Mouse (Mus musculus) liver, embryonic 11.5 days (tissue): Measurements from ENCODE around the gene Cxxc4. TPM values are rescaled to one million over a fixed set of nuclear protein-coding genes. Genes with fewer than 3 reads are reported as not detected.

ENCODE experiments used
- ATAC-seq: fragments of 200-750 bp; cut with Nextera tagmentation; replicated peaks from 2 replicates; pipeline ENCODE4 v1.8.0; 2017; ENCODE audit warnings: moderate number of reproducible peaks, mild to moderate bottlenecking, moderate TSS enrichment, moderate library complexity; ENCODE audit not compliant: low FRiP score
- DNase-seq: peaks from one replicate; pipeline ENCODE4 v3.0.0-alpha.2; 2017; ENCODE audit warnings: low spot score
- H3K27ac ChIP-seq: fragments of 300-500 bp; sonication (generic); 2 replicates; pipeline ENCODE4 v1.5.1; 2014; ENCODE audit warnings: mild to moderate bottlenecking, low read depth, low read length, control low read depth
- H3K27me3 ChIP-seq: fragments of 300-500 bp; sonication (generic); replicated peaks from 2 replicates; pipeline ENCODE4 v1.6.1; 2014; ENCODE audit warnings: low read length, mixed read lengths; ENCODE audit not compliant: control insufficient read depth, insufficient read depth
- H3K36me3 ChIP-seq: fragments of 300-500 bp; sonication (generic); 2 replicates; pipeline ENCODE4 v1.6.1; 2014; ENCODE audit warnings: mild to moderate bottlenecking, low read length, moderate library complexity, mixed read lengths; ENCODE audit not compliant: control insufficient read depth, insufficient read depth
- H3K4me1 ChIP-seq: fragments of 300-500 bp; sonication (generic); replicated peaks from 2 replicates; pipeline ENCODE4 v1.6.1; 2014; ENCODE audit warnings: low read length, mixed read lengths; ENCODE audit not compliant: control insufficient read depth, insufficient read depth
- H3K4me2 ChIP-seq: fragments of 300-500 bp; sonication (generic); 2 replicates; pipeline ENCODE4 v1.6.1; 2014; ENCODE audit warnings: mild to moderate bottlenecking, control low read depth, moderate library complexity
- H3K4me3 ChIP-seq: fragments of 300-500 bp; sonication (generic); 2 replicates; pipeline ENCODE4 v1.5.1; 2014; ENCODE audit warnings: low read depth, low read length, control low read depth
- H3K9ac ChIP-seq: fragments of 300-500 bp; sonication (generic); 2 replicates; pipeline ENCODE4 v1.6.1; 2014; ENCODE audit warnings: low read depth, low read length, control low read depth
- H3K9me3 ChIP-seq: fragments of 300-500 bp; sonication (generic); 2 replicates; pipeline ENCODE4 v1.6.1; 2016; ENCODE audit warnings: low read length, inconsistent platforms, mixed read lengths; ENCODE audit not compliant: control insufficient read depth
- WGBS: fragments of 180-500 bp; shearing (Covaris S2); extraction: QIAGEN DNeasy Blood & Tissue Kit; methylation state at CpG from one replicate; pipeline ENCODE4 v1.1.7; 2014; 5-methylcytosine and 5-hydroxymethylcytosine counted together
- polyA plus RNA-seq: library from polyadenylated mRNA; unstranded; fragments of >200 nt; fragmentation: Nextera tagmentation; extraction: Ambion mirVana; gene quantifications from 2 replicates; pipeline ENCODE4 v1.2.1, GENCODE M21; 2014

The Cxxc4 gene
- polyA plus RNA-seq, 1 experiment from 2014 or later: 3.8 TPM

DNA sequence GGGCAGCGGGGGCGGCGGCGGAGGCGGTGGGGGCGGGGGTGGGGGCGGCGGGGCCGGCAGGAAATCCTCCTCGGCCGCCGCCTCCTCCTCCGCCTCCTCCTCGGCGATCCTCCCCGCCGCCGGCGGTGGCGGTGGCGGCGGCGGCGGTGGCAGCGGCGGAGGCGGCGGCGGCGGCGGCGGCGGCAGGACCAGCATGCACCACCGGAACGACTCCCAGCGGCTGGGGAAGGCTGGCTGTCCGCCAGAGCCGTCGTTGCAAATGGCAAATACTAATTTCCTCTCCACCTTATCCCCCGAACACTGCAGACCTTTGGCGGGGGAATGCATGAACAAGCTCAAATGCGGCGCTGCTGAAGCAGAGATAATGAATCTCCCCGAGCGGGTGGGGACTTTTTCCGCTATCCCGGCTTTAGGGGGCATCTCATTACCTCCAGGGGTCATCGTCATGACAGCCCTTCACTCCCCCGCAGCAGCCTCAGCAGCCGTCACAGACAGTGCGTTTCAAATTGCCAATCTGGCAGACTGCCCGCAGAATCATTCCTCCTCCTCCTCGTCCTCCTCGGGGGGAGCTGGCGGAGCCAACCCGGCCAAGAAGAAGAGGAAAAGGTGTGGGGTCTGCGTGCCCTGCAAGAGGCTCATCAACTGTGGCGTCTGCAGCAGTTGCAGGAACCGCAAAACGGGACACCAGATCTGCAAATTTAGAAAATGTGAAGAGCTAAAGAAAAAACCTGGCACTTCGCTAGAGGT lies 3.9 kb downstream of the Cxxc4 start:
- Histone ChIP-seq H3K27me3 (peaks cover 32% of the 10 kb centered on the region), H3K4me2 (peak overlapping the region; percentile 87), H3K4me1 (no peaks in the 10 kb centered on the region), H3K9ac (peak overlapping the region; percentile 57), H3K36me3 (no peaks in the 10 kb centered on the region), H3K27ac (peak overlapping the region; percentile 85), H3K4me3 (peak overlapping the region; percentile 69), H3K9me3 (no peaks in the 10 kb centered on the region)
- ATAC-seq: peak; percentile 43
- peak; percentile 61 for DNase-seq
- WGBS: under 1% methylated on average over 37 of the region's 61 CpGs

- Histone ChIP-seq H3K9ac (no peak overlapping the region), H3K4me1 (no peaks in the 10 kb centered on the region), H3K4me3 (peak overlapping the region; percentile 69), H3K27ac (no peak overlapping the region), H3K9me3 (no peaks in the 10 kb centered on the region), H3K4me2 (peak overlapping the region; percentile 87), H3K36me3 (no peaks in the 10 kb centered on the region), H3K27me3 (peaks cover 32% of the 10 kb centered on the region)
- DNase-seq (no peak), ATAC-seq (no peak)
- WGBS: 15% methylated on average over 6 of the region's 6 CpGs
These were observed 4.4 kb downstream of the Cxxc4 start for GRCm38 (mm10) chr3:134240718-134241025.

- no peak overlapping the region for H3K4me2 ChIP-seq
- no peaks in the 10 kb centered on the region for H3K4me1 ChIP-seq
- WGBS: 35% methylated on average over 2 of the region's 2 CpGs
- no peak overlapping the region for H3K4me3 ChIP-seq
- no peak overlapping the region for H3K27ac ChIP-seq
- peaks cover 21% of the 10 kb centered on the region for H3K27me3 ChIP-seq
- H3K9me3 ChIP-seq: no peaks in the 10 kb centered on the region
- ATAC-seq (no peak), DNase-seq (no peak)
- H3K36me3 ChIP-seq: no peaks in the 10 kb centered on the region
- no peak overlapping the region for H3K9ac ChIP-seq
These were observed 7.0 kb downstream of the Cxxc4 start for GRCm38 (mm10) chr3:134243168-134243849.

DNA sequence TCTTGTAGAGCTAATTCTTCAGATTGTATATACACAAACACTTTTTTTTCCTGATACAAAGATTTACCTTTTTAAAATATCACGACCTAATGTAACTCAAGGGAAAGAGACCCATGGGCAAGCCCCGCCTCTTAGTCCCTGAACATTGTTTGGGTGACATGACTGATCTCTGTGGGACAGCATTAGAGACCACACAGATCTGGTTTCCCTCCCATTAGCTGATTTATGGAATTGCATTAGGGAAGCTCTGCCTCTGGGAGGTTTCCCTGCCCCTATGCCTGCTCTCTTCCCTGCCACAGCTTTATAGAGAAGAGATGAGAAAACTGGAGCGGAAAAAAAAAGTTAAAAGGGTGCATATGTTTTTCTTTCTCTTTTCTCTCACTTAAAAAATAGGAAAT lies 7.6 kb downstream of the Cxxc4 start:
- Histone ChIP-seq H3K9ac (no peak overlapping the region), H3K27me3 (peaks cover 17% of the 10 kb centered on the region), H3K4me2 (no peak overlapping the region), H3K4me3 (no peak overlapping the region), H3K4me1 (no peaks in the 10 kb centered on the region), H3K9me3 (no peaks in the 10 kb centered on the region), H3K27ac (no peak overlapping the region), H3K36me3 (no peaks in the 10 kb centered on the region)
- WGBS: 51% methylated on average over 3 of the region's 3 CpGs
- ATAC-seq: no peak
- DNase-seq: no peak

GRCm38 (mm10) chr3:134254221-134254620 lies 17.9 kb downstream of the Cxxc4 start:
- DNase-seq (no peak), ATAC-seq (no peak)
- 18% methylated on average over 2 of the region's 2 CpGs for WGBS
- no peaks in the 10 kb centered on the region for H3K9me3 ChIP-seq
- no peak overlapping the region for H3K9ac ChIP-seq
- H3K4me2 ChIP-seq: no peak overlapping the region
- no peaks in the 10 kb centered on the region for H3K4me1 ChIP-seq
- no peak overlapping the region for H3K4me3 ChIP-seq
- no peak overlapping the region for H3K27ac ChIP-seq
- H3K27me3 ChIP-seq: no peaks in the 10 kb centered on the region
- no peaks in the 10 kb centered on the region for H3K36me3 ChIP-seq

DNA sequence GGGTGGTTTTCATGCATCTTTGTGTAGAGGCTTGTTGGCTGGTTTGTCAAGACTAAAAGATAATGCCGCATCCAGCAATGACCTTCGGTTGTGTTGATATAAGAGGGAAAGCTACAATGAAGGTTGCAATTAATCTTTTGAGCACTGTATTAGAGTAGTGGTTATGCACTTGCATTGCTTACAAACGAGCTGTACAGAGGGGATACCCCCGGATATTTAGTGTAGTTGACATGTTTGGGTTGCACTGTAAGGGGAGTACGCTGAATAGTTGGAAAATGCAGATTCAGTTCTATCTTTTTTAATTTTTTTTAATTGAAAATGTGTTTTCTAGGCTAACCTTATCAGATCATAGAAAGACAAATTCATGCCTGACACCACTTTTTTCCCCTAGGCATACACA lies 22.4 kb downstream of the Cxxc4 start:
- 78% methylated on average over 5 of the region's 5 CpGs for WGBS
- H3K4me3 ChIP-seq: no peak overlapping the region
- ATAC-seq (no peak), DNase-seq (no peak)
- no peaks in the 10 kb centered on the region for H3K27me3 ChIP-seq
- no peaks in the 10 kb centered on the region for H3K4me1 ChIP-seq
- H3K4me2 ChIP-seq: no peak overlapping the region
- H3K9me3 ChIP-seq: no peaks in the 10 kb centered on the region
- no peak overlapping the region for H3K9ac ChIP-seq
- H3K27ac ChIP-seq: no peak overlapping the region
- no peaks in the 10 kb centered on the region for H3K36me3 ChIP-seq

DNA sequence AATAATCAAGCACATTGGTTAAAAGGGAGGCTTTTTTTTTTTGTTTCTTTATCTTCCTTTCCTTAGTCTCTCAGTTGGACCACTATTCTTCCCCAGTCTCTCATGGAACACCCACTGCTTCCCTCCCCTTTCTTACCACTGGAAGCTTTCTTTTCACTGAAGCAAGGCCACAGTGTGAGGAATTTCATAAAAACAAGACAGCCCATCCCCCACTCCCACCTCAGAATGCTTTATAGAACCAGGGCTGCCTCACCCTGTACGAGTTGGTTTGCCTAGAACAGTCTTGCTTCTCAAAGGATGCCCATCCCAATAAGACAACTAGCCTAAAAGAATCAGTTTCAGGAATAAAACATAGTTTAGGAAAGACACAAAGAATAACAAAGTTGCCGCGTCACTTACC lies 23.0 kb downstream of the Cxxc4 start:
- no peak overlapping the region for H3K27ac ChIP-seq
- H3K9me3 ChIP-seq: no peaks in the 10 kb centered on the region
- 79% methylated on average over 3 of the region's 3 CpGs for WGBS
- H3K4me1 ChIP-seq: no peaks in the 10 kb centered on the region
- no peak overlapping the region for H3K4me2 ChIP-seq
- no peak overlapping the region for H3K4me3 ChIP-seq
- no peak for DNase-seq
- no peaks in the 10 kb centered on the region for H3K27me3 ChIP-seq
- no peak for ATAC-seq
- no peaks in the 10 kb centered on the region for H3K36me3 ChIP-seq
- H3K9ac ChIP-seq: no peak overlapping the region

DNA sequence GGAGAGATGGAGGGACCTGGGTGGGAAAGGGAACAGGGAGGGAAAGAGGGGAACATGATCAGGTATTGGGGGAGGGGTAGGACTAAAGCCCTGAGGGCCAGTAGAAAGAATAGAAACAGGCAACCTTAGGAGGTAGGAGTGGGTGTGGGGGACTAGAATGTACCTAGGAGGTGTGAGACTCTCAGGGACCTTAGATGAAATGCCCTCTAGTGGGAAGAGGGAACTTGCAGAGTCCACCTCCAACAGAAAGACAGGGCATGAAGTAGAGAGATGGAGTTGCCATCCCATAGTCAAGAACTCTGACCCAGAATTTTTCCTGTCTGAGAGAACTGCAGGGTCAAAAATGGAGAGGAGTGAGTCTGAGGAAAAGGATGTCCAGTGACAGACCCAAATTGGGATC lies 43.4 kb downstream of the Cxxc4 start:
- no peak overlapping the region for H3K9ac ChIP-seq
- H3K4me1 ChIP-seq: no peaks in the 10 kb centered on the region
- DNase-seq: no peak
- H3K4me3 ChIP-seq: no peak overlapping the region
- ATAC-seq: no peak
- H3K9me3 ChIP-seq: no peaks in the 10 kb centered on the region
- H3K4me2 ChIP-seq: no peak overlapping the region
- H3K27me3 ChIP-seq: no peaks in the 10 kb centered on the region
- no peaks in the 10 kb centered on the region for H3K36me3 ChIP-seq
- H3K27ac ChIP-seq: no peak overlapping the region
